Mouse (Mus musculus) forebrain, embryonic 11.5 days (tissue): ENCODE results near the gene Dnajb1. TPM values are rescaled to one million over a fixed set of nuclear protein-coding genes. Genes with fewer than 3 reads are reported as not detected.

Source experiments
- ATAC-seq: fragments of 200-750 bp; cut with Nextera tagmentation; replicated peaks from 2 replicates; pipeline ENCODE4 v1.8.0; 2017; ENCODE audit warnings: moderate TSS enrichment; ENCODE audit not compliant: low FRiP score
- DNase-seq: peaks from one replicate; pipeline ENCODE4 v3.0.0-alpha.2; 2017; ENCODE audit warnings: low spot score
- H3K27ac ChIP-seq: fragments of 300-500 bp; sonication (generic); 2 replicates; pipeline ENCODE4 v1.5.1; 2014; ENCODE audit warnings: low read depth, low read length
- H3K27me3 ChIP-seq: fragments of 300-500 bp; sonication (generic); 2 replicates; pipeline ENCODE4 v1.6.1; 2014; ENCODE audit warnings: mild to moderate bottlenecking, low read length, mixed read lengths; ENCODE audit not compliant: control insufficient read depth, insufficient read depth
- H3K36me3 ChIP-seq: fragments of 300-500 bp; sonication (generic); 2 replicates; pipeline ENCODE4 v1.6.1; 2014; ENCODE audit warnings: mild to moderate bottlenecking, low read length, moderate library complexity, mixed read lengths; ENCODE audit not compliant: control insufficient read depth, insufficient read depth
- H3K4me1 ChIP-seq: fragments of 300-500 bp; sonication (generic); replicated peaks from 2 replicates; pipeline ENCODE4 v1.6.1; 2014; ENCODE audit warnings: low read length, mixed read lengths; ENCODE audit not compliant: control insufficient read depth, insufficient read depth
- H3K4me2 ChIP-seq: fragments of 300-500 bp; sonication (generic); 2 replicates; pipeline ENCODE4 v1.6.1; 2014; ENCODE audit warnings: low read depth, mild to moderate bottlenecking, low read length, moderate library complexity, mixed read lengths; ENCODE audit not compliant: severe bottlenecking
- H3K4me3 ChIP-seq: fragments of 300-500 bp; sonication (generic); 2 replicates; pipeline ENCODE4 v1.5.1; 2014; ENCODE audit warnings: low read depth, low read length
- H3K9ac ChIP-seq: fragments of 300-500 bp; sonication (generic); 2 replicates; pipeline ENCODE4 v1.6.1; 2014; ENCODE audit warnings: low read length
- H3K9me3 ChIP-seq: fragments of 300-500 bp; sonication (generic); 2 replicates; pipeline ENCODE4 v1.6.1; 2016; ENCODE audit warnings: low read length, mixed read lengths; ENCODE audit not compliant: control insufficient read depth
- WGBS: fragments of 180-500 bp; shearing (Covaris S2); extraction: QIAGEN DNeasy Blood & Tissue Kit; methylation state at CpG from one replicate; pipeline ENCODE4 v1.1.7; 2014; 5-methylcytosine and 5-hydroxymethylcytosine counted together
- polyA plus RNA-seq: library from polyadenylated mRNA; unstranded; fragments of >200 nt; fragmentation: Nextera tagmentation; extraction: Ambion mirVana; gene quantifications from 2 replicates; pipeline ENCODE4 v1.2.1, GENCODE M21; 2014

Dnajb1 gene
- polyA plus RNA-seq: 73.8 and 78.5 TPM in 2 replicates

DNA sequence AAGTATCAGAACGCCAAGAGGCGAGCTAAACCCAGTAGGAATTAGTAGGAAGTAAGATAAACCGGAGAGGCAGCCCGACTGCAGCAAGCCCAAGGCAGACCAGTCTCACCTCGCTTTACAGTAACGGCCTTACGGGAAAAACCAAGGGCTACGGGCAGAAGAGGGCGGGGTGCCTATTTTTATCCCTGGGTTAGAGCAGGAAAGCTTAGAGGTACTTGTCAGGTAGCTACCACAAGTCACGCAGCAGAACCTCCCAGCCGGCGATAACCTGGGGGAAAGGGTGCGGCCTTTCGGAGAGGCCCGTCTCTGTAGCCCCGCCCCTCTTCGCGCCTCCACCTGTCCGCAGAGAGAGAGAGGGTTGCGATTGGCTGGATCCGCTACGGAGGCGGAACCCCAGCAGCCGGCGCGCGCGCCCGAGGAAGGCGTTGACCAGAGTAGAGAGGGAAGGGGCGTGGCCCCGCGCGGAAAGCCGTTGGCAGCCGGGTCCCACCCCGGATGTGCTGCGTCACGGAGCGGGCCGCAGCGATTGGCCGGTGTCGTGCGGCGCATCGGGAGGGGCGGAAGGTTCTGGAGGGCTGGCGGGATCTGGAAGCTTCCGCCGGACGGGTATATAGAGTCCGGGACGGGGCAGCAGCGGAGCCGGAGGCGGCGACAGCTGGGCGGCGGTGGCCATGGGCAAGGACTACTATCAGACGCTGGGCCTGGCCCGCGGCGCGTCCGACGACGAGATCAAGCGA lies at the start of gene Dnajb1, which contains the start of gene Tecr:
Gene Dnajb1, plus strand, starts transcription at position 533 of the 737 bp plus-strand sequence.
Gene Tecr, minus strand, starts transcription at position 311 of the 737 bp plus-strand sequence.
- Histone ChIP-seq H3K4me2 (peak within 1 kb of the TSS; percentile 82), H3K27ac (peak within 1 kb of the TSS; percentile 89), H3K9me3 (no peaks in the 10 kb centered on the region), H3K4me3 (peak within 1 kb of the TSS; percentile 79), H3K27me3 (no peaks in the 10 kb centered on the region), H3K9ac (peak within 1 kb of the TSS; percentile 74), H3K36me3 (peaks cover 16% of the 10 kb centered on the region), H3K4me1 (peaks cover 5% of the 10 kb centered on the region)
- ATAC-seq: peak; percentile 99
- WGBS: under 1% methylated on average over 67 of the region's 69 CpGs
- DNase-seq: peak; percentile 100

DNA sequence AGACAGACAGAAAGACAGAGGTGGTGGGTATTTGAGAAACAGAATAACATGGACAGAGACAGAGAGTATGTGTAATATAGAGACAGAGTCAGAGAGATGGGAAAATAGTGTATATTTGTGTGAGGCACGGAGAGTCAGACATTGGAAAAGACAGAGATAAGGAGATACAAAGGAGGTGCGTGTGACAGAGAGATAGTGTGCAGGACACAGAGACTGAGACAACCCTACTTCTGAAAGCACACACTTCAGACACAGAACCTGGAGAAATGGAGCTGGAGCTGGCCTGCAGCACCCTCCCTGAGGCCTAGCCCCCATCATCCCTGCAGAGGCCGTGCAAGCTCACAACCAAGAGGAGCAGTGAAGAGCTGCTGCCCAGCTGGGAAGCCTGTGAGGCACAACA lies 45.3 kb upstream of the Dnajb1 start:
- Histone ChIP-seq H3K4me1 (0 out of 2 replicates have a peak, but pooled peaks cover under 1% of the 10 kb centered on the region), H3K9me3 (no peaks in the 10 kb centered on the region), H3K9ac (no peak overlapping the region), H3K36me3 (no peaks in the 10 kb centered on the region), H3K27ac (no peak overlapping the region), H3K4me2 (no peak overlapping the region), H3K4me3 (no peak overlapping the region), H3K27me3 (no peaks in the 10 kb centered on the region)
- no peak for ATAC-seq
- 85% methylated on average over 3 of the region's 3 CpGs for WGBS
- DNase-seq: no peak

DNA sequence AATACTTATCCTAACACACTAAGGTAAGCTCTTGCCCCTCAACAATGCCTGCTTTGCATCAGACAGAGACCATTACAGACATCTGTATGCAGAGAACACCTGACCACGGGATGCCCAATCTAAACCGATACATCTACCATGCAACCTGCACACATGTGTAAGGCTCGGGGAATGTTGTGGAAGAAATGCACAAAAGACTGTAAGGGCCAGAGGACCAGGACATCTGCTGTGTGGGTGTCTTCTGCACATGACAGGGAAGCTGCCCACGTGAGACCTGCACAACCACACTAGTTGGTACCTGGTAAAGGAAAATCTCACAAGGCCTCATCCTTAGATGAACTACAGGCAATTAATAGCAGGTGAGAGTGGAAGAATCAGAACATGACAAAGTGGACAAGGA lies 44.7 kb upstream of the Dnajb1 start:
- H3K9ac ChIP-seq: no peak overlapping the region
- H3K4me2 ChIP-seq: no peak overlapping the region
- DNase-seq (no peak), ATAC-seq (no peak)
- H3K9me3 ChIP-seq: no peaks in the 10 kb centered on the region
- H3K4me1 ChIP-seq: 0 out of 2 replicates have a peak, but pooled peaks cover 4% of the 10 kb centered on the region
- 79% methylated on average over 4 of the region's 4 CpGs for WGBS
- no peaks in the 10 kb centered on the region for H3K27me3 ChIP-seq
- H3K27ac ChIP-seq: no peak overlapping the region
- H3K36me3 ChIP-seq: no peaks in the 10 kb centered on the region
- H3K4me3 ChIP-seq: no peak overlapping the region

DNA sequence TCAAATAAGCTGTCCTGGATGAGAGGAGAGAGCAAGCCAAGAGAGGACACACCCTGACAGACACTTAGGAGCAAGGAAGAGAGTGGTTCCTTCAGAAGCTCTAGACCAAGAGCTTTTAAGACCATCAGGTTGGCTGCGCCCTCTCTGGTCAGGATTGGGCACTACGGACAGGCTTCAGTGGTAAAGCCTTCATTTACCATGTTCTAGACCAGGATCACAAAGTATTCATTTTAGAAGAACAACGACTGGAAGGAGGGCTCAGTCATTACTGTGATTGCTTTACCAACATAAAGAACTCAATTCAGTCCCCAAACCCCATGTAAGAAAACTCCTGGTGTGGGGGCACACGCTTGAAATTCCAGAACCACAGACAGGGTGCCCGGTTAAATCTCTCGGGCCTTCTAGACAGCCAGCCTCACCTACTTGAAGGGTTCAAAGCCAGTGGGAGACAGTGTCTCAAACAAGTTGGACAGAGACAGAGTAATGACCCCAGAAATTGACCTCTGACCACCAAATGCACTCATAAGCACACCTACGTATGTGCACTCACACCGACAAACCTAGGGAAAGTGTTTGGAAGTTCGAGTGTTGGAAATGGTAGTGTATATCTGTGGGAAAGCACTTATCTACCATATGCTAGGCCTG lies 42.1 kb upstream of the Dnajb1 start:
- Histone ChIP-seq H3K4me1 (0 out of 2 replicates have a peak, but pooled peaks cover 4% of the 10 kb centered on the region), H3K9ac (no peak overlapping the region), H3K9me3 (no peaks in the 10 kb centered on the region), H3K4me2 (no peak overlapping the region; the same call in 1 of the 2 replicates), H3K27ac (no peak overlapping the region), H3K4me3 (no peak overlapping the region), H3K36me3 (no peaks in the 10 kb centered on the region; the same call in 1 of the 2 replicates), H3K27me3 (no peaks in the 10 kb centered on the region)
- ATAC-seq: peak; percentile 45; the same call in 1 of the 2 replicates
- WGBS: 72% methylated on average over 9 of the region's 9 CpGs
- peak; percentile 60 for DNase-seq

DNA sequence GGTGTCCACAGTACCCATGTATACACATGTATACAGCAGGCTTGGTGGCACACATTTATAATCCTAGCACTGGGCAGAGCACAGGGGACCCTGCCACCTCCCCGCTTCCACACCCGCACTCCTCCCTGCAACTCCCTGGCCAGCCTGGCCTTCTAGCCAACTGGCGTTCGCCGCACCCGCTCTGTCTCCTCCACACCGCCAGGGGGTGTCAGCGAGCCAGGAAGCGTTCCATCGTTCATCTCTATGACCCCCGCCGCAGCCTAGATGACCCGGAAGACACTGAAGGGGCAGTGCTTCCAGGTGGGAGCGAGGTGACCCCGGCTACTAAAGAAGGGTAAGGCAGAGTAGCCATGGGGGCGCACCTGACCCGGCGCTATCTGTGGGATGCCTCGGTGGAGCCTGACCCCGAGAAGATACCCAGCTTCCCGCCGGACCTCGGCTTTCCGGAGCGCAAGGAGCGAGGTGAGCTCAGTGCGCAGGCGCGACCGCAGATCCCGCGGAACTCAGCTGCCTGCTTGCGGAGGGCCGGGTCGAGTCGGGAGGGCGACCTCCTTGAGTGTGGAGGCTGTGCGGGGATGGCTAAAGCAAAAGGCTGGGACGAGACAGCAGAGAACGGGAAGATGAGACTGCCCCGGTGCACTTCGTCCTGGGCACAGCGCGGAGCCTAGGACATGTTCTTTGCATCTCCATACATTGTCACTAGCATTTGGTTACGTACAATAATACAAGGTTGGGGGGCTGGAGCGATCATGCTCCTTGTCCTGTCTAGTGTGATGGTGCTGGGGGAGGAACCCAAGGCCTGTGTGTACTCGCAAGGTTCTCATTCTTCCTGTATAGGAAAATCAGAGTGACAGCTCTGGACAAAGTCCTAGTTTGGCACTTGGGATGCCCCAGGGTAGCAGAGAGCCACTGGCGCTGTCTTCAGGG lies 41.3 kb upstream of the Dnajb1 start, which contains the start of gene Ndufb7:
Gene Ndufb7, plus strand, starts transcription at position 203 of the 927 bp plus-strand sequence.
- ATAC-seq (peak; percentile 89), DNase-seq (peak; percentile 96)
- Histone ChIP-seq H3K9me3 (no peaks in the 10 kb centered on the region), H3K4me1 (0 out of 2 replicates have a peak, but pooled peaks cover 4% of the 10 kb centered on the region), H3K4me3 (peak within 1 kb of the TSS; percentile 76), H3K27ac (0 out of 2 replicates have a peak within 1 kb of the TSS, but pooled peaks have one; percentile 18), H3K9ac (peak within 1 kb of the TSS; percentile 58), H3K4me2 (peak within 1 kb of the TSS; percentile 76), H3K36me3 (no peaks in the 10 kb centered on the region; the same call in 1 of the 2 replicates), H3K27me3 (no peaks in the 10 kb centered on the region)
- WGBS: under 1% methylated on average over 48 of the region's 48 CpGs

DNA sequence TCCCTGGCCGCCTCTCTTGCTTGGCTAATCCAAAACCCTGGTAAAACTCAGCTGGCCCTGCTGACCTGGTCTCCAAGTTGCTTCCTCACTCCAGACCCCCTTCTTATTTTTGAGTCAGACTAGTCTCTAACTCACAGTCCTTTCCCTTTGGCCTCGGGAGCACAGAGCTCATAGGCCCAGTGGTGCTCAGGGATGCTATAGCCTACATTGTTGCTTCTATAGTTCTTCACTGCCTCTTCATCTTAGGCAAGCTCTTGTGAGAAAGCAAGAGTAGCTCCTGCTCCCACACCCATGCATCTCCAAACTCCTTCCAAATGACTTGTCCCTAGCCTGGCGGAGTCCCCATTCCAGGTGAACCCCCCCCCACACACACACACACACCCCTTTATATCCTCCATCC lies 40.3 kb upstream of the Dnajb1 start:
- whole genome bisulfite sequencing: 61% methylated on average over 3 of the region's 3 CpGs
- ATAC-seq: no peak
- Histone ChIP-seq H3K4me3 (peak overlapping the region; percentile 76), H3K27ac (no peak overlapping the region), H3K4me2 (peak overlapping the region; percentile 76), H3K9me3 (no peaks in the 10 kb centered on the region), H3K4me1 (0 out of 2 replicates have a peak, but pooled peaks cover 4% of the 10 kb centered on the region), H3K36me3 (peaks cover 6% of the 10 kb centered on the region; the same call in 1 of the 2 replicates), H3K27me3 (no peaks in the 10 kb centered on the region), H3K9ac (peak overlapping the region; percentile 58)
- no peak for DNase-seq

DNA sequence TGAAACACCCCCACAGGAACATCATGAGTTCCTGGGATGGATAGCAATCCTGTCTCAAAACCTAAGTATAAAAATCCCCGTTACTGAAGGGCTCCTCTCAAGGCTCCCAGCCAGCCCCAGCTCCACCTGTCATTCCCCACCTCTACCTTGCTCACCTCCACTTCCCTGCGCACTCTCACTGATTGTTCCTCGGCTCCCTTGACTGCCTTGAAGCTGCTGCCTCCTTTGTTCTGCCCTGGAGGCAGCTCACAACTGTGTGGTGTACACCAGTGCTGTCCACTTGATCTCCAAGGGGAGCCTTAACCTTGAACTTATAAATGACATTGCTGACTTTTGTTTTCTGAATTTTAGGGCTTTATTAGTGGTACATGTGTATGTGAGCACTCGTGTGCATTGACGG lies 39.9 kb upstream of the Dnajb1 start:
- H3K27me3 ChIP-seq: no peaks in the 10 kb centered on the region
- WGBS: 73% methylated on average over 5 of the region's 5 CpGs
- DNase-seq (no peak), ATAC-seq (no peak)
- H3K27ac ChIP-seq: no peak overlapping the region
- H3K9me3 ChIP-seq: no peaks in the 10 kb centered on the region
- H3K4me2 ChIP-seq: no peak overlapping the region
- peaks cover 9% of the 10 kb centered on the region; the same call in 1 of the 2 replicates for H3K36me3 ChIP-seq
- no peak overlapping the region for H3K9ac ChIP-seq
- 0 out of 2 replicates have a peak, but pooled peaks cover 4% of the 10 kb centered on the region for H3K4me1 ChIP-seq
- no peak overlapping the region for H3K4me3 ChIP-seq

DNA sequence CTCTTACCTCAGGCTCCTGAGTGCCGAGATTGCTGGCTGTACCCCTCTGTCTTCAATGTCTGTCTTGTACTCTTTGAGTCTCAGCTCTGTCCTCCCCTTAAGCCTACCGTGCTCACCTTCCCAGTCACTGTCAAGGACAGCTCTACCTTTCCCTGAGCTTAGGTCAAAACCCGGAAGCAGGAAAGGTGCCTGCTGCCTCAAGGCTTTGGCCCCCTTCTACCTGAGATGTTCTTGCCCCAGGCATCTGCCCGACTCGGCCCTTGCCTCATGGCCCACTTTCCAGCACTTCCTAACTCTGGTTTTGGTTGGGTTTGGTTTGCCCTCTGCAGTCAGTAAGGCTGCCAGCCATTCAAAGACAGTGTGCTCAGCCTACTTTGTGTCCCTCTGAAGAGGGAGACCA lies 39.2 kb upstream of the Dnajb1 start:
- H3K4me2 ChIP-seq: no peak overlapping the region
- no peaks in the 10 kb centered on the region for H3K9me3 ChIP-seq
- no peak overlapping the region for H3K9ac ChIP-seq
- 82% methylated on average over 5 of the region's 5 CpGs for WGBS
- H3K4me3 ChIP-seq: no peak overlapping the region
- no peaks in the 10 kb centered on the region for H3K27me3 ChIP-seq
- H3K36me3 ChIP-seq: peaks cover 10% of the 10 kb centered on the region; the same call in 1 of the 2 replicates
- DNase-seq (peak; percentile 53), ATAC-seq (no peak)
- H3K27ac ChIP-seq: no peak overlapping the region
- H3K4me1 ChIP-seq: 0 out of 2 replicates have a peak, but pooled peaks cover 4% of the 10 kb centered on the region
